Mouse (Mus musculus) embryonic facial prominence, embryonic 12.5 days (tissue): Measurements from ENCODE around the gene Pik3r6. TPM values are rescaled to one million over a fixed set of nuclear protein-coding genes. Genes with fewer than 3 reads are reported as not detected.

ENCODE experiments used
- ATAC-seq: fragments of 200-750 bp; cut with Nextera tagmentation; 2 replicates; pipeline ENCODE4 v1.8.0; 2017; ENCODE audit not compliant: insufficient number of reproducible peaks, insufficient read depth, low FRiP score, low TSS enrichment
- H3K27ac ChIP-seq: fragments of 300-500 bp; sonication (generic); 2 replicates; pipeline ENCODE4 v1.5.1; 2016; ENCODE audit warnings: mild to moderate bottlenecking
- H3K27me3 ChIP-seq: fragments of 300-500 bp; sonication (generic); 2 replicates; pipeline ENCODE4 v1.6.1; 2016; ENCODE audit warnings: mild to moderate bottlenecking, moderate library complexity
- H3K36me3 ChIP-seq: fragments of 300-500 bp; sonication (generic); 2 replicates; pipeline ENCODE4 v1.6.1; 2016; ENCODE audit warnings: mild to moderate bottlenecking
- H3K4me1 ChIP-seq: fragments of 300-500 bp; sonication (generic); 2 replicates; pipeline ENCODE4 v1.6.1; 2016
- H3K4me2 ChIP-seq: fragments of 300-500 bp; sonication (generic); replicated peaks from 2 replicates; pipeline ENCODE4 v1.6.1; 2016; ENCODE audit warnings: mild to moderate bottlenecking, moderate library complexity
- H3K4me3 ChIP-seq: fragments of 300-500 bp; sonication (generic); 2 replicates; pipeline ENCODE4 v1.5.1; 2016; ENCODE audit warnings: mild to moderate bottlenecking
- H3K9ac ChIP-seq: fragments of 300-500 bp; sonication (generic); 2 replicates; pipeline ENCODE4 v1.6.1; 2016; ENCODE audit warnings: mild to moderate bottlenecking, moderate library complexity
- H3K9me3 ChIP-seq: fragments of 300-500 bp; sonication (generic); 2 replicates; pipeline ENCODE4 v1.6.1; 2016; ENCODE audit warnings: mild to moderate bottlenecking, moderate library complexity
- WGBS: fragments of 180-500 bp; shearing (Covaris S2); methylation state at CpG from one replicate; pipeline ENCODE4 v1.1.7; 2016; 5-methylcytosine and 5-hydroxymethylcytosine counted together
- polyA plus RNA-seq: library from polyadenylated mRNA; unstranded; fragments of >200 nt; fragmentation: Nextera tagmentation; extraction: Ambion mirVana; gene quantifications from 2 replicates; pipeline ENCODE4 v1.2.1, GENCODE M21; 2016

Pik3r6 gene
- polyA plus RNA-seq, 1 experiment from 2014 or later: 2.5 TPM

GRCm38 (mm10) chr11:68509194-68509593 is 6.4 kb downstream of the Pik3r6 start:
- Histone ChIP-seq H3K4me2 (no peak overlapping the region), H3K9ac (no peak overlapping the region), H3K36me3 (no peaks in the 10 kb centered on the region), H3K4me3 (no peak overlapping the region), H3K27ac (no peak overlapping the region), H3K9me3 (no peaks in the 10 kb centered on the region), H3K27me3 (no peaks in the 10 kb centered on the region), H3K4me1 (no peaks in the 10 kb centered on the region)
- 61% methylated on average over 2 of the region's 2 CpGs for WGBS
- ATAC-seq: no peak

- Histone ChIP-seq H3K9ac (no peak overlapping the region), H3K27ac (no peak overlapping the region), H3K27me3 (no peaks in the 10 kb centered on the region), H3K4me3 (no peak overlapping the region), H3K4me2 (no peak overlapping the region), H3K9me3 (no peaks in the 10 kb centered on the region), H3K36me3 (no peaks in the 10 kb centered on the region), H3K4me1 (no peaks in the 10 kb centered on the region)
- ATAC-seq: no peak
- WGBS: 41% methylated on average over 3 of the region's 3 CpGs
Observed at GRCm38 (mm10) chr11:68513969-68514368, 11.2 kb downstream of the Pik3r6 start.

GRCm38 (mm10) chr11:68519362-68519761 is 16.5 kb downstream of the Pik3r6 start:
- Histone ChIP-seq H3K27ac (no peak overlapping the region), H3K36me3 (no peaks in the 10 kb centered on the region), H3K27me3 (no peaks in the 10 kb centered on the region), H3K9me3 (0 out of 2 replicates have a peak, but pooled peaks cover 2% of the 10 kb centered on the region), H3K4me1 (no peaks in the 10 kb centered on the region), H3K4me2 (no peak overlapping the region), H3K4me3 (no peak overlapping the region), H3K9ac (no peak overlapping the region)
- no peak for ATAC-seq
- WGBS: 87% methylated on average over 4 of the region's 4 CpGs

- no peak for ATAC-seq
- WGBS: 91% methylated on average over 5 of the region's 5 CpGs
- Histone ChIP-seq H3K27ac (no peak overlapping the region), H3K4me3 (no peak overlapping the region), H3K9me3 (0 out of 2 replicates have a peak, but pooled peaks cover 2% of the 10 kb centered on the region), H3K4me2 (no peak overlapping the region), H3K4me1 (no peaks in the 10 kb centered on the region), H3K27me3 (no peaks in the 10 kb centered on the region), H3K9ac (no peak overlapping the region), H3K36me3 (no peaks in the 10 kb centered on the region)
Observed at GRCm38 (mm10) chr11:68519815-68520214, 17.0 kb downstream of the Pik3r6 start.

- WGBS: 83% methylated on average over 2 of the region's 2 CpGs
- 0 out of 2 replicates have a peak, but pooled peaks cover 2% of the 10 kb centered on the region for H3K9me3 ChIP-seq
Observed at GRCm38 (mm10) chr11:68520439-68520838, 17.6 kb downstream of the Pik3r6 start.

GRCm38 (mm10) chr11:68521352-68521751 is 18.5 kb downstream of the Pik3r6 start:
- Histone ChIP-seq H3K9ac (no peak overlapping the region), H3K27ac (no peak overlapping the region), H3K4me1 (no peaks in the 10 kb centered on the region), H3K27me3 (no peaks in the 10 kb centered on the region), H3K9me3 (0 out of 2 replicates have a peak, but pooled peaks cover 2% of the 10 kb centered on the region), H3K4me2 (no peak overlapping the region), H3K4me3 (no peak overlapping the region), H3K36me3 (no peaks in the 10 kb centered on the region)
- no peak for ATAC-seq
- 86% methylated on average over 5 of the region's 5 CpGs for WGBS

More at GRCm38 (mm10) chr11:68520439-68520838, 17.6 kb downstream of the Pik3r6 start:
- Histone ChIP-seq H3K36me3 (no peaks in the 10 kb centered on the region), H3K4me3 (no peak overlapping the region), H3K4me2 (no peak overlapping the region), H3K27ac (no peak overlapping the region), H3K27me3 (no peaks in the 10 kb centered on the region), H3K9ac (no peak overlapping the region), H3K4me1 (no peaks in the 10 kb centered on the region)
- ATAC-seq: no peak

GRCm38 (mm10) chr11:68526441-68526840 is 23.6 kb downstream of the Pik3r6 start:
- Histone ChIP-seq H3K36me3 (no peaks in the 10 kb centered on the region), H3K9ac (no peak overlapping the region), H3K27me3 (peaks cover 2% of the 10 kb centered on the region; the same call in 1 of the 2 replicates), H3K9me3 (no peaks in the 10 kb centered on the region), H3K27ac (no peak overlapping the region), H3K4me2 (no peak overlapping the region), H3K4me1 (no peaks in the 10 kb centered on the region), H3K4me3 (no peak overlapping the region)
- 74% methylated on average over 4 of the region's 4 CpGs for WGBS
- ATAC-seq: no peak

GRCm38 (mm10) chr11:68531066-68531806 is 28.4 kb downstream of the Pik3r6 start:
- no peaks in the 10 kb centered on the region for H3K9me3 ChIP-seq
- no peak for ATAC-seq
- no peaks in the 10 kb centered on the region for H3K4me1 ChIP-seq
- no peak overlapping the region for H3K4me2 ChIP-seq
- WGBS: 25% methylated on average over 16 of the region's 16 CpGs
- no peak overlapping the region for H3K27ac ChIP-seq
- H3K9ac ChIP-seq: no peak overlapping the region
- peaks cover 8% of the 10 kb centered on the region for H3K27me3 ChIP-seq
- H3K4me3 ChIP-seq: no peak overlapping the region
- no peaks in the 10 kb centered on the region for H3K36me3 ChIP-seq

- Histone ChIP-seq H3K4me1 (no peaks in the 10 kb centered on the region), H3K36me3 (no peaks in the 10 kb centered on the region), H3K9ac (no peak overlapping the region), H3K9me3 (no peaks in the 10 kb centered on the region), H3K27me3 (peaks cover 8% of the 10 kb centered on the region), H3K4me3 (no peak overlapping the region), H3K27ac (no peak overlapping the region), H3K4me2 (no peak overlapping the region)
- ATAC-seq: no peak
- 74% methylated on average over 11 of the region's 11 CpGs for WGBS
Observed at GRCm38 (mm10) chr11:68531941-68532535, 29.2 kb downstream of the Pik3r6 start.

- no peak overlapping the region for H3K4me2 ChIP-seq
- no peak for ATAC-seq
- no peak overlapping the region for H3K27ac ChIP-seq
- no peak overlapping the region for H3K4me3 ChIP-seq
- 70% methylated on average over 5 of the region's 5 CpGs for WGBS
- peaks cover 8% of the 10 kb centered on the region for H3K27me3 ChIP-seq
- H3K4me1 ChIP-seq: no peaks in the 10 kb centered on the region
- no peak overlapping the region for H3K9ac ChIP-seq
- H3K36me3 ChIP-seq: no peaks in the 10 kb centered on the region
- no peaks in the 10 kb centered on the region for H3K9me3 ChIP-seq
Observed at GRCm38 (mm10) chr11:68532773-68533172, 30.0 kb downstream of the Pik3r6 start.

GRCm38 (mm10) chr11:68533971-68534475 is 31.2 kb downstream of the Pik3r6 start:
- ATAC-seq: no peak
- Histone ChIP-seq H3K36me3 (no peaks in the 10 kb centered on the region), H3K9ac (no peak overlapping the region), H3K27ac (no peak overlapping the region), H3K9me3 (no peaks in the 10 kb centered on the region), H3K27me3 (peaks cover 8% of the 10 kb centered on the region), H3K4me3 (no peak overlapping the region), H3K4me1 (no peaks in the 10 kb centered on the region), H3K4me2 (no peak overlapping the region)
- 86% methylated on average over 6 of the region's 6 CpGs for WGBS

GRCm38 (mm10) chr11:68536026-68536425 is 33.2 kb downstream of the Pik3r6 start:
- Histone ChIP-seq H3K36me3 (no peaks in the 10 kb centered on the region), H3K9ac (no peak overlapping the region), H3K4me3 (no peak overlapping the region), H3K9me3 (no peaks in the 10 kb centered on the region), H3K4me1 (no peaks in the 10 kb centered on the region), H3K4me2 (no peak overlapping the region), H3K27me3 (peaks cover 6% of the 10 kb centered on the region), H3K27ac (no peak overlapping the region)
- WGBS: 72% methylated on average over 4 of the region's 4 CpGs
- no peak for ATAC-seq
